Mouse (Mus musculus) heart, postnatal 14 days (tissue): Measurements from ENCODE around the gene Angptl6. TPM values are rescaled to one million over a fixed set of nuclear protein-coding genes. Genes with fewer than 3 reads are reported as not detected.

Experiments
- DNase-seq, 2 experiments: peaks; one replicate each; pipeline ENCODE4 v3.0.0; 2021 to 2022
- intact Hi-C: fragments of 180-260 bp; cut with DNase I; formaldehyde crosslinking; loops from one replicate; pipeline ENCODE4 v1.15.1; 2025
- long read RNA-seq, 2 experiments: library from polyadenylated mRNA; stranded (forward); transcript quantifications; one replicate each; pipeline ENCODE4 v2.0.0; 2021
- total RNA-seq, 2 experiments: library from RNA; stranded (reverse); gene quantifications; 2 replicates each; pipeline ENCODE4 v1.2.3; 2021

Angptl6 gene
- total RNA-seq, result 1 to 10 TPM; 1.9 TPM
- long read RNA-seq, experiment 1, partial matches to known transcripts, result 8 of 8 reads
- long read RNA-seq, experiment 1, other reads (novel, unspliced or antisense), result 0 of 8 reads
- long read RNA-seq, experiment 2, partial matches to known transcripts, result 2 of 2 reads
- long read RNA-seq, experiment 2, other reads (novel, unspliced or antisense), result 0 of 2 reads

DNA sequence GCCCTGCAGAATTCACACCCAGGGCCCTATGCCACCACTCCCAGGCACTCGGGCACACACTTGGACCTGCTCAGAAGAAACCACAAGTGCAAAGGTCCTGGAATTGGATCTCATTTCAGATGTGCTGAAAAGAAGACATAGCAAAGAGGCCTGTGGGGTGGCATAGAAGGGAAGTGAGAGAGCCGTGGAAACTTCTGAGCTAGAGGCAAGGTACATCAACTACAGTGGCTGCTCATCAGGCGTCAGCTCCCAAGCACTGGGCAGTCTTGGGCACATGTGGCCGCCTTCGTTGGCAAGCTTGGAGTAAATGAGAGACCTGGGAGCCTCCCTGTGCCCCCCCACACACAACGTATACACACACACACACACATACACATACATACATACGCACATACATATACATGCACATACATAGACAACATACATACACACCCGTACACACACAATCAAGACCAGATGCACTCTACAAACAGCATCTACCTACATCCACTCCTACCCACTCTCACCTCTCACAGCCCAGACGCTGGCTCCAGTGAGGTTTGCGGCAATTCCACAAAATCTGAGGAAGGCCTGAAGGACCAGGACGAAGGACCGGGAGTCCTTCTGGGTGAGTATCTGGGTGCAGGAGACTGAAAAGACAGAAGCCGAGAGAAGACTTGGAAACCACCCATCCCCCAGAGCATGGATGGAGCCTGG is at the start of gene Angptl6:
Gene Angptl6, minus strand, starts transcription at position 631 of the 696 bp plus-strand sequence.
- intact Hi-C loops, result no loop called here

GRCm38 (mm10) chr9:20923258-20923657 is 43.7 kb upstream of the Angptl6 start:
- intact Hi-C loops, result no loop called here
- DNase-seq, result no peak

More for the DNA sequence above, at the start of gene Angptl6:
- DNase-seq, result no peak

DNA sequence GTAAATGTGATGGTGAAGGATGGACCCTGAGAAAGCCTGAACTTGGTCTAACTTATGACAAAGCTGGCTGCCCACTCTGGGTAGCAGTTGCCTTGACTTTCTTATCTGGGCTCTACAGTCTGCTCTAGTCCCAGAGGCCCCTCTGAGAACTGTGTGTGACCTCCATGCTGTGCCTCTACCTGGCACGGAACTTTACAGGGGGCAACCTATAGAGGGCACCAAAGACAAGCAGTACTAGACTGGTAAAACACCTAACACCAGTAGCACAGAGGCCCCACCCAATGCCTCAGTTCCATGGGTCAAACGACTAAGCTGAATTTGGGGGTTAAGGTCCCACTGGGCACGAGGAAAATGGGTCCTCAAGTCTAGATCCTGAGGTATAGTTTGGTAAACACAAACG is 36.6 kb upstream of the Angptl6 start:
- intact Hi-C loops, result loop anchor here (5.0 kb wide), 1 partner anchor 81 kb away; no protein-coding TSS in a partner anchor
- peak in 1 of 2 experiments; percentile 19 for DNase-seq

DNA sequence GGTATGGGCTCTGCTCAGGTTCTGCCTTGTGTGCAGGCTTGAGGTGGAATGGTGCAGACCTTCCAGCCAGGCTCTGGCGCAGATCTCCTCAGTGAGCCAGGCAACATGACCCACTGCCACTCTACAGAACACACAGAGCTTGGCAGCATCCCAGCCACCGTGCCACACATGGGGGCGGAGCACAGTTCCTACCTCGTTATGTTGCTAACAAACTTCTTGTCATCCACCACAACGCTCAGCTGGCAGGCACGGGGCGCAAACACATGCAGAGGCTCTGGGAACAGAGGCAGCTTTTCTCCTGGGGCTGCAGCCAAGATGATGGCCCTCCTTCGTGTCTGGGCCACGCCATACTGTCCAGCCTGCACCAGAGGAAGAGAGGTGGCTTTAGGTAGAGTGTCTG is 30.4 kb upstream of the Angptl6 start:
- intact Hi-C loops, result no loop called here
- DNase-seq, result peak; percentile 33 to 44

- no peak for DNase-seq
- intact Hi-C loops, result no loop called here
These were observed 22.6 kb upstream of the Angptl6 start for GRCm38 (mm10) chr9:20902174-20902491.

- intact Hi-C loops, result loop anchor here (2.0 kb wide), 1 partner anchor 237 kb away; no protein-coding TSS in a partner anchor
- DNase-seq, result peak in 1 of 2 experiments; percentile 55
These were observed 22.1 kb upstream of the Angptl6 start for GRCm38 (mm10) chr9:20901466-20902173.

GRCm38 (mm10) chr9:20898511-20899073 is 19.1 kb upstream of the Angptl6 start, which contains the start of gene Eif3g:
Gene Eif3g (minus strand): TSS chr9:20898623.
- DNase-seq, result peak; percentile 90 to 93
- intact Hi-C loops, result loop anchor here (2.0 kb wide), 1 partner anchor 104 kb away; the partner anchor contains the start of gene Mrpl4

DNA sequence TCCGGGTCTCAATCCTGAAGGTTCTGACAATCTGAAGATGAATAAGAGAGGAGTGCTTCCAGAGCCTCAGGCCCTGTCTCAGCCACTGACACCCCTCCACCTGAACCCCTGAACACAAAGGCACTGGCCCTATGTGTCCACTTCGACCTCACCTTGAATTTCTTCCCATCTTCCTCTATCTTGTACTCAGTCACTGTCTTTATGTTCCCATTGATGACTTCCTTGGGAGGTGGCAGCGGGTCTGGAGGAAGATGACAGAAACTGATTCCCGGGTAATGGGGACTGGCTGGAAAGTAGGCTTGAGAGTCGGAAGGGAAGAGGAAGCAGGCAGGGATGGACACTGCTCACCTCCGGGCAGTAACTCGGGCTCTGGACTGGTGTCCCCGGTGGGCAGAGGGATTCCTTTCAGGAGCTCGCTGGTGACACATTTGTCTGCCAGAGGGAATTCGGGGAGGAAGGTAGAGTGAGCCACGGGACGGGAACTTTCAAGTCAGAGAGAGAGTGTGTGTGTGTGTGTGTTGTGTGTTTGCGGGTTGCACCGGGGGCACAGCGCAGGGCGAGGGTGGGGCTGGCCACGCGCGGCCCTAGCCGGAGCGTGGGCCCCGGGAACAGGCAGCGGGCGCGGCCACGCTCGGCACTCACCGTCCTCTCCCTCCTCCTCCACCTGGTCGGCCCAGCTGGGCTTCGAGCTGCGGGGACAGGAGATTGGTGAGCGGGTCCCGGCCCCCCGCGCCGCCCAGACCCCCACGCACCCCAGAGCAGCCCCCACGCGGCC is 18.4 kb upstream of the Angptl6 start:
- DNase-seq, result no peak
- intact Hi-C loops, result loop anchor here (2.0 kb wide), 1 partner anchor 105 kb away; the partner anchor contains the start of gene Mrpl4

DNA sequence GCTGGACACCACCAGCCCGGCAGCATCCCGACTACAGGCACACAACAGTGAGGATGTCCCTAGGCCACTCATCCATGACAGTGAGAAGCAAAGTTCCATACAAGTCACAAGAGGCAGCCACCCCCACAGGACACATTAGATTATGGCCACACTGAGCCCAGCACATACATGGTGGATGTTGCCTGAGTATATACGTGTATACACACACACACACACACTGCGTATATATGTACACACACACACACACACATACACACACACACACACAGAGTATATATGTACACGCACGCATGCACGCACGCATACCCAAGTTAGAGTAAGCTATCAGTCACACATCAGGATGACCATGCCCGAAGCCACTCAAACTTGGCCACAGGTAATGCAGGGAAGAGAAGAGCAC is 15.9 kb upstream of the Angptl6 start:
- no peak for DNase-seq
- intact Hi-C loops, result no loop called here

DNA sequence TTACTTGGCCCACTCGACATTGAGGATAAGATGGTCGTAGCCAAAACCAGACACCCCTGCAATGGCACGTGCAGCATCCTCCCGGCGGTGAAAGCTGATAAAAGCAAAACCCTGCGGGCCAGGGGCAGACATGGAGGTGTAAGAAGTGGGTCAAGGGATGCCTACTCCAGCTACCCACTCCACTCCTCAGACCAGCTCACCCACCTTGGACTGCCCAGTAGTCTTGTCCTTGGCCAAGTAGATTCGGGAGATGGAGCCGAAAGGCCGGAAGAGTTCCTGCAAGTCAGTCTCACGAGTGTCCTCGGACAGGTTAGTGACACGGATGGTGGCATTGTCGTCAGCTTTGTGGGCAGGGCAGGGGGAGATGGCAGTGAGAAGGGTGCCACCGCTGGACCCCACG is 15.1 kb upstream of the Angptl6 start:
- DNase-seq, result no peak
- intact Hi-C loops, result no loop called here

GRCm38 (mm10) chr9:20893590-20894343 is 14.2 kb upstream of the Angptl6 start:
- DNase-seq, result no peak
- intact Hi-C loops, result no loop called here

- intact Hi-C loops, result no loop called here
These were observed 13.5 kb upstream of the Angptl6 start for GRCm38 (mm10) chr9:20893069-20893468.

GRCm38 (mm10) chr9:20892104-20892653 is 12.7 kb upstream of the Angptl6 start:
- intact Hi-C loops, result no loop called here
- DNase-seq, result no peak

More at GRCm38 (mm10) chr9:20893069-20893468, 13.5 kb upstream of the Angptl6 start:
- DNase-seq, result no peak

DNA sequence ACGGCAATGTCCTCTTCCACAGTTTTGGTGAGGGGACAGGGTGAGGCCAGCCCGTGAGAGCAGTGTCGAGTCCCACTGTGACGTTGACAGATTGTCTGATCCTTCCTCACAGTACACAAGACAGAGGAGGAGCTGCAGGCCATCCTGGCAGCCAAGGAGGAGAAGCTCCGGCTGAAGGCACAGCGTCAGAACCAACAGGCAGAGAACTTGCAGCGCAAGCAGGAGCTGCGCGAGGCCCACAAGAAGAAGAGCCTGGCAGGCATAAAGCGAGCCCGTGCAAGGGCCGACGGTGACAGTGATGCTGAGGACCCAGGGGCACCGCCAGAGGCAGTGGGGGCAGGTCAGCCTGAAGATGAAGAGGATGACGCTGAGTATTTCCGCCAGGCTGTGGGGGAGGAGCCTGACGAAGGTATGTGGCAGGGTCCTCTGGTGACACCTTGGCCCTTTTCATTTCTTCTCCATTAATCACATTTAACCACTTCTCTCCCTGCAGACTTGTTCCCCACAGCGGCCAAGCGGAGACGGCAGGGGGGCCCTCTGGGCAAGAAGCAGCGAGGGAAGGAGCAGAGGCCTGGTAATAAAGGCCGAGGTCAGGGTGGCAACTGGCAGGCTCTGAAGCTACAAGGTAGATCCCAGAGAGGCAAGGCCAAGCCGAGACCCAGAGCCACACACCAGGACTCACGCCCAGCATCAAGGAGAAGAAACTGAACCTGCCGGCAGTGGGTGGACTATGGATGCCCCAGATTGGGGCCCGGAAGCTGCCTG is 12.0 kb upstream of the Angptl6 start:
- intact Hi-C loops, result no loop called here
- DNase-seq, result no peak

GRCm38 (mm10) chr9:20890411-20890810 is 10.9 kb upstream of the Angptl6 start:
- no peak for DNase-seq
- intact Hi-C loops, result no loop called here

GRCm38 (mm10) chr9:20889185-20890141 is 9.9 kb upstream of the Angptl6 start:
- intact Hi-C loops, result no loop called here
- no peak for DNase-seq

- intact Hi-C loops, result no loop called here
These were observed 8.8 kb upstream of the Angptl6 start for GRCm38 (mm10) chr9:20888386-20888765.

More at GRCm38 (mm10) chr9:20888386-20888765, 8.8 kb upstream of the Angptl6 start:
- DNase-seq, result no peak
